ENCODE assay signal across 10 mouse cellular contexts in the genomic region with DNA sequence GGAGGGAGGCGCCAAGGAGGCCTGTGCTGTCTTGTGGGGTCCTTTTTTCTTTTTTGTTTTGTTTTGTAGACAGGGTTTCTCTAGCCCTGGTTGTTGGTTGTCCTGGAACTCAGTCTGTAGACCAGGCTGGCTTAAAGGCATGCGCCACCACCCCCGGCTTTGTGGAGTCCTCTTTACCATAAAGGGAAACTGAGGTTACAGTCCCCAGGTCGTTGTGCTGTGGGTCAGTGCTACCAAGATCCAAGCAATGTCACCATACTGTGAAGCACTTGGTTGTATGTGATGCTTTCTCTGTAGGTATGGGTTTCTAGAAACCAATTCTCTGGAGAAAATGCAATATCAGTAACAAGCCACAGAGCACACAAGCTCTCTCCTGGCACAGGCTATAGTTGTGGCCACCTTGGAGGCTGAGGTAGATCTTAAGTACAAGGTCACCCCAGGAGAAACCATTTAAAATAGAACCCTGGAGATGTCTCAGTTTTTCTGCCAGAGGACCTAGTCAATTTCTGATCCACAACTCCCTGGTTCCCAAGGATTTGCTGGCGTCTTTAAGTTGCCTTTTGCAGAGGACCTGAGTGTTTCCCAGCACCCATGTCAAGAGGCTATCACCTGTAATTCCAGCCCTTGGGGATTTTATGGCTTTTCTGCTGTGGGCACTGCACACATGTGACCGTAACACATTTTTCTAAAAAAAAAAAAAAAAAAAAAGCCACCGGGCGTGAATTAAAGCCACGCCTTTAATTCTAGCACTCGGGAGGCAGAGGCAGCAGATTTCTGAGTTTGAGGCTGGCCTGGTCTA. TPM values are rescaled to one million over a fixed set of nuclear protein-coding genes. Genes with fewer than 3 reads are reported as not detected.
DNase-seq lines count a peak whose midpoint lies in the region; ATAC-seq and TF ChIP-seq lines count a peak whose summit lies in the region.
"Had no signal": no experiment of that assay in that cellular context is flagged by ENCODE, and none has a peak within 500 bp of the region (broad histone marks: within the 10 kb centered on the region; RNA-seq: fewer than 3 reads in every experiment).

No protein-coding gene starts in this region.

- H3K4me1 ChIP-seq in liver, embryonic 11.5 days (replicated peaks; ENCODE audit: control insufficient read depth, insufficient read depth, low read length), result peaks cover 33% of the 10 kb centered on the region
- peaks cover 65% of the 10 kb centered on the region for H3K4me1 ChIP-seq in G1E (ENCODE audit: insufficient read depth, low read depth, low read length)
- H3K4me1 ChIP-seq in embryonic facial prominence, embryonic 12.5 days, result peaks cover 42% of the 10 kb centered on the region
- H3K4me1 ChIP-seq in liver, postnatal 0 days (ENCODE audit: insufficient read depth), result peaks cover 54% of the 10 kb centered on the region

- ATAC-seq in liver, embryonic 11.5 days (replicated peaks; ENCODE audit: low FRiP score), result no peak
- ATAC-seq in G1E (ENCODE audit: extremely low read depth, insufficient number of reproducible peaks, low FRiP score, poor library complexity, severe bottlenecking), result no peak
- ATAC-seq in embryonic facial prominence, embryonic 12.5 days (ENCODE audit: insufficient number of reproducible peaks, insufficient read depth, low FRiP score, low TSS enrichment), result no peak
- ATAC-seq in liver, postnatal 0 days, result no peak

- 19% methylated on average over 10 of the region's 10 CpGs for WGBS in liver, embryonic 11.5 days
- 34% methylated on average over 10 of the region's 10 CpGs for WGBS in embryonic facial prominence, embryonic 12.5 days
- 38% methylated on average over 10 of the region's 10 CpGs for WGBS in liver, postnatal 0 days (ENCODE audit: insufficient replicate concordance)

- peak overlapping the region; percentile 49 for H3K9ac ChIP-seq in liver, embryonic 11.5 days (ENCODE audit: low read depth, low read length)
- H3K9ac ChIP-seq in embryonic facial prominence, embryonic 12.5 days, result 0 out of 2 replicates have a peak overlapping the region, but pooled peaks have one; percentile 1
- no peak overlapping the region; the same call in 1 of the 2 replicates for H3K9ac ChIP-seq in liver, postnatal 0 days (replicated peaks)

- H3K4me2 ChIP-seq in liver, embryonic 11.5 days, result peak overlapping the region; percentile 92
- no peak overlapping the region for H3K4me2 ChIP-seq in embryonic facial prominence, embryonic 12.5 days (replicated peaks)
- no peak overlapping the region for H3K4me2 ChIP-seq in liver, postnatal 0 days (ENCODE audit: low read depth, low read length)

- no peaks in the 10 kb centered on the region for H3K27me3 ChIP-seq in liver, embryonic 11.5 days (replicated peaks; ENCODE audit: control insufficient read depth, insufficient read depth, low read length)
- H3K27me3 ChIP-seq in G1E (ENCODE audit: insufficient read depth, low read length), result no peaks in the 10 kb centered on the region
- H3K27me3 ChIP-seq in embryonic facial prominence, embryonic 12.5 days, result no peaks in the 10 kb centered on the region
- no peaks in the 10 kb centered on the region for H3K27me3 ChIP-seq in liver, postnatal 0 days (ENCODE audit: insufficient read depth, low read length)

- no peaks in the 10 kb centered on the region for H3K9me3 ChIP-seq in liver, embryonic 11.5 days (ENCODE audit: control insufficient read depth, low read length)
- no peaks in the 10 kb centered on the region for H3K9me3 ChIP-seq in G1E (replicated peaks)
- H3K9me3 ChIP-seq in embryonic facial prominence, embryonic 12.5 days, result no peaks in the 10 kb centered on the region
- no peaks in the 10 kb centered on the region for H3K9me3 ChIP-seq in liver, postnatal 0 days (ENCODE audit: low read length)

- peaks cover 22% of the 10 kb centered on the region for H3K36me3 ChIP-seq in liver, embryonic 11.5 days (ENCODE audit: control insufficient read depth, insufficient read depth, low read length)
- peaks cover 61% of the 10 kb centered on the region for H3K36me3 ChIP-seq in G1E (replicated peaks)
- H3K36me3 ChIP-seq in embryonic facial prominence, embryonic 12.5 days, result peaks cover 26% of the 10 kb centered on the region
- H3K36me3 ChIP-seq in liver, postnatal 0 days (replicated peaks; ENCODE audit: insufficient read depth, low read length), result peaks cover 10% of the 10 kb centered on the region

- H3K27ac ChIP-seq in liver, embryonic 11.5 days (ENCODE audit: low read depth, low read length), result peak overlapping the region; percentile 99
- H3K27ac ChIP-seq in embryonic facial prominence, embryonic 12.5 days, result peak overlapping the region; percentile 36; the same call in 1 of the 2 replicates
- peak overlapping the region; percentile 94 for H3K27ac ChIP-seq in liver, postnatal 0 days (ENCODE audit: low read depth)

- TF ChIP-seq EP300 in liver, postnatal 0 days (IDR thresholded peaks at IDR 0.05; ENCODE audit: low read depth), result no peak

- DNase-seq in liver, embryonic 11.5 days (ENCODE audit: low spot score), result no peak
- DNase-seq in liver, result no peak
- no peak for DNase-seq in G1E (ENCODE audit: low spot score)
- DNase-seq in liver, postnatal 0 days, result no peak
- DNase-seq in layer of hippocampus, postnatal 25 days (ENCODE audit: extremely low spot score in 1 of 2, low spot score in 1 of 2), result no peak
- no peak for DNase-seq in retina, postnatal 1 day
- DNase-seq in spleen, adult 18-20 months, result no peak
- DNase-seq: cerebellum, postnatal 14 days; gastrocnemius, postnatal 14 days had no signal

- no peak for TF ChIP-seq CTCF in G1E (IDR thresholded peaks at IDR 0.05; ENCODE audit: low read depth, low read length)
- TF ChIP-seq CTCF in liver, postnatal 0 days (IDR thresholded peaks at IDR 0.05; ENCODE audit: low read depth), result no peak

- H3K4me3 ChIP-seq in liver, embryonic 11.5 days (ENCODE audit: low read depth, low read length), result peak overlapping the region; percentile 97
- peak overlapping the region; percentile 84; the same call in 1 of the 2 replicates for H3K4me3 ChIP-seq in G1E (ENCODE audit: low read depth, low read length)
- H3K4me3 ChIP-seq in embryonic facial prominence, embryonic 12.5 days, result no peak overlapping the region
- no peak overlapping the region for H3K4me3 ChIP-seq in liver, postnatal 0 days (ENCODE audit: low read depth, low read length)

RNA-seq across cellular contexts. Expression of a gene that starts 3.4 kb away (rescaled TPM):
- polyA plus RNA-seq in liver, embryonic 11.5 days (2014; fragmentation: Nextera tagmentation; extraction: Ambion mirVana), result 6.1 and 6.7 TPM in 2 replicates
- total RNA-seq in G1E (2014; fragmentation: Nextera tagmentation), result 10.4 and 12.8 TPM in 2 replicates
- total RNA-seq in G1E (2017), result 5.0 and 8.5 TPM in 2 replicates
- 9.5 and 10.8 TPM in 2 replicates for polyA plus RNA-seq in G1E (2012)
- 14.3 and 14.4 TPM in 2 replicates for polyA plus RNA-seq in embryonic facial prominence, embryonic 12.5 days (2016; fragmentation: Nextera tagmentation; extraction: Ambion mirVana)
- polyA plus RNA-seq in liver, postnatal 0 days (2015; fragmentation: Nextera tagmentation; extraction: Ambion mirVana), result 1.3 and 1.6 TPM in 2 replicates
- 10 to 100 TPM; 35.6 to 36.1 TPM for total RNA-seq in layer of hippocampus, postnatal 25 days (2021)

RNA-seq across cellular contexts. Expression of a gene that starts 3.5 kb away (rescaled TPM):
- polyA plus RNA-seq in liver, embryonic 11.5 days (2014; fragmentation: Nextera tagmentation; extraction: Ambion mirVana), result 276 and 295 TPM in 2 replicates
- total RNA-seq in G1E (2014; fragmentation: Nextera tagmentation) (4,306 and 4,312 TPM in 2 replicates), G1E (2017) (1,968 and 2,280 TPM in 2 replicates)
- polyA plus RNA-seq in G1E (2012), result 2,853 and 2,936 TPM in 2 replicates
- polyA plus RNA-seq in embryonic facial prominence, embryonic 12.5 days (2016; fragmentation: Nextera tagmentation; extraction: Ambion mirVana), result 160 and 169 TPM in 2 replicates
- polyA plus RNA-seq in liver, postnatal 0 days (2015; fragmentation: Nextera tagmentation; extraction: Ambion mirVana), result 103 and 104 TPM in 2 replicates
- 100 to 1,000 TPM; 101 to 110 TPM for total RNA-seq in layer of hippocampus, postnatal 25 days (2021)

RNA-seq across cellular contexts. Expression of a gene that starts 17.0 kb away (rescaled TPM):
- polyA plus RNA-seq in liver, embryonic 11.5 days (2014; fragmentation: Nextera tagmentation; extraction: Ambion mirVana), result 15.0 TPM in 2 replicates
- 8.2 and 10.0 TPM in 2 replicates for total RNA-seq in G1E (2014; fragmentation: Nextera tagmentation)
- total RNA-seq in G1E (2017), result 3.7 and 4.4 TPM in 2 replicates
- polyA plus RNA-seq in G1E (2012), result 41.2 and 77.2 TPM in 2 replicates
- polyA plus RNA-seq in embryonic facial prominence, embryonic 12.5 days (2016; fragmentation: Nextera tagmentation; extraction: Ambion mirVana), result 24.3 and 25.5 TPM in 2 replicates
- 11.7 and 11.8 TPM in 2 replicates for polyA plus RNA-seq in liver, postnatal 0 days (2015; fragmentation: Nextera tagmentation; extraction: Ambion mirVana)
- total RNA-seq in layer of hippocampus, postnatal 25 days (2021), result 10 to 100 TPM; 20.5 to 21.4 TPM

Comparison
In these comparisons a context has a peak if more than half of its experiments do, and no peak if none do; other contexts are left out.
1. H3K4me3 ChIP-seq: peak in liver, embryonic 11.5 days (single experiment) and G1E (single experiment); none in embryonic facial prominence, embryonic 12.5 days (single experiment) and liver, postnatal 0 days (single experiment).
2. H3K27ac ChIP-seq: peak in every context shown above with its lines; median percentile 99 in liver, embryonic 11.5 days; 94 in liver, postnatal 0 days; 36 in embryonic facial prominence, embryonic 12.5 days.